Mouse (Mus musculus) limb, embryonic 12.5 days (tissue): ENCODE data around the gene Tmtc2. TPM values are rescaled to one million over a fixed set of nuclear protein-coding genes. Genes with fewer than 3 reads are reported as not detected.

ENCODE experiments used
- ATAC-seq: fragments of 200-750 bp; cut with Nextera tagmentation; 2 replicates; pipeline ENCODE4 v1.8.0; 2017; ENCODE audit warnings: low read depth, moderate TSS enrichment; ENCODE audit not compliant: insufficient number of reproducible peaks, insufficient read depth, low FRiP score, low TSS enrichment
- H3K27ac ChIP-seq: fragments of 300-500 bp; sonication (generic); 2 replicates; pipeline ENCODE4 v1.5.1; 2016; ENCODE audit warnings: mild to moderate bottlenecking, moderate library complexity
- H3K27me3 ChIP-seq: fragments of 300-500 bp; sonication (generic); 2 replicates; pipeline ENCODE4 v1.6.1; 2016; ENCODE audit warnings: mild to moderate bottlenecking, moderate library complexity
- H3K36me3 ChIP-seq: fragments of 300-500 bp; sonication (generic); 2 replicates; pipeline ENCODE4 v1.6.1; 2016; ENCODE audit warnings: mild to moderate bottlenecking, moderate library complexity
- H3K4me1 ChIP-seq: fragments of 300-500 bp; sonication (generic); replicated peaks from 2 replicates; pipeline ENCODE4 v1.6.1; 2016
- H3K4me2 ChIP-seq: fragments of 300-500 bp; sonication (generic); 2 replicates; pipeline ENCODE4 v1.6.1; 2016; ENCODE audit warnings: mild to moderate bottlenecking, moderate library complexity
- H3K4me3 ChIP-seq: fragments of 300-500 bp; sonication (generic); replicated peaks from 2 replicates; pipeline ENCODE4 v1.5.1; 2016; ENCODE audit warnings: mild to moderate bottlenecking
- H3K9ac ChIP-seq: fragments of 300-500 bp; sonication (generic); replicated peaks from 2 replicates; pipeline ENCODE4 v1.6.1; 2016; ENCODE audit warnings: mild to moderate bottlenecking, moderate library complexity
- H3K9me3 ChIP-seq: fragments of 300-500 bp; sonication (generic); 2 replicates; pipeline ENCODE4 v1.6.1; 2016; ENCODE audit warnings: mild to moderate bottlenecking, moderate library complexity
- WGBS: fragments of 180-500 bp; shearing (Covaris S2); methylation state at CpG from one replicate; pipeline ENCODE4 v1.1.7; 2016; 5-methylcytosine and 5-hydroxymethylcytosine counted together
- polyA plus RNA-seq: library from polyadenylated mRNA; unstranded; fragments of >200 nt; fragmentation: Nextera tagmentation; extraction: Ambion mirVana; gene quantifications from 2 replicates; pipeline ENCODE4 v1.2.1, GENCODE M21; 2016

Tmtc2 gene
- polyA plus RNA-seq, 1 experiment from 2014 or later = 27.0 TPM

- H3K4me1 ChIP-seq = peaks cover 28% of the 10 kb centered on the region
- peak overlapping the region; percentile 86 for H3K4me2 ChIP-seq
- 6% methylated on average over 16 of the region's 16 CpGs for WGBS
- no peaks in the 10 kb centered on the region for H3K27me3 ChIP-seq
- H3K9me3 ChIP-seq = no peaks in the 10 kb centered on the region
- no peaks in the 10 kb centered on the region for H3K36me3 ChIP-seq
- H3K9ac ChIP-seq = peak overlapping the region; percentile 46
- no peak for ATAC-seq
- no peak overlapping the region for H3K27ac ChIP-seq
- peak overlapping the region; percentile 83 for H3K4me3 ChIP-seq
These were observed 1.4 kb downstream of the Tmtc2 start for GRCm38 (mm10) chr10:105572829-105573228.

GRCm38 (mm10) chr10:105572301-105572700 is 1.9 kb downstream of the Tmtc2 start:
- no peak overlapping the region for H3K27ac ChIP-seq
- no peaks in the 10 kb centered on the region for H3K36me3 ChIP-seq
- 39% methylated on average over 7 of the region's 7 CpGs for WGBS
- no peaks in the 10 kb centered on the region for H3K27me3 ChIP-seq
- peak overlapping the region; percentile 86 for H3K4me2 ChIP-seq
- no peaks in the 10 kb centered on the region for H3K9me3 ChIP-seq
- no peak for ATAC-seq
- H3K4me3 ChIP-seq = peak overlapping the region; percentile 83
- peak overlapping the region; percentile 46 for H3K9ac ChIP-seq
- H3K4me1 ChIP-seq = peaks cover 22% of the 10 kb centered on the region

GRCm38 (mm10) chr10:105571831-105572230 is 2.4 kb downstream of the Tmtc2 start:
- Histone ChIP-seq H3K9me3 (no peaks in the 10 kb centered on the region), H3K27me3 (no peaks in the 10 kb centered on the region), H3K27ac (no peak overlapping the region), H3K36me3 (0 out of 2 replicates have a peak, but pooled peaks cover 4% of the 10 kb centered on the region), H3K4me3 (peak overlapping the region; percentile 83), H3K4me1 (peaks cover 19% of the 10 kb centered on the region), H3K9ac (peak overlapping the region; percentile 46), H3K4me2 (peak overlapping the region; percentile 86)
- WGBS = 71% methylated on average over 4 of the region's 4 CpGs
- ATAC-seq = no peak

DNA sequence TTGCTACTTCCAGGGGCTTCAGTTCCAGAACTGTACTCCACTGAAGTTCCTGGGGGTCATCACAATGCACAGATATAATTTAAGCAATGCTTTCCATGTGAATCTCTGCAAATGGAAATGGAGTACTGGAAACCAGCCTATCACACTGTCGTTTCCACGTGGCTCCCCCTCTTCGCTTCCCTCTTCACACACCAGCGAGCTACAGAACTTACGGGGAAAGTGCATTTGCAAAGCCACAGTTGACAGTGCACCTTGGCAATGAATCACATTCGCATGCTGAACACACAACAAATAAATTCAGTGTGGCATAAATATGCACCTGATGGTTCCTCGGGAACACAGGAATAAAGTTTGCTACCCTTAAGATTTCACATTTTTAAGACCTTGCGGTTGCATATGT is 3.2 kb downstream of the Tmtc2 start:
- Histone ChIP-seq H3K4me1 (peaks cover 19% of the 10 kb centered on the region), H3K36me3 (0 out of 2 replicates have a peak, but pooled peaks cover 5% of the 10 kb centered on the region), H3K4me3 (peak overlapping the region; percentile 17; the same call in 1 of the 2 replicates), H3K27me3 (no peaks in the 10 kb centered on the region), H3K9ac (no peak overlapping the region), H3K4me2 (peak overlapping the region; percentile 86), H3K9me3 (no peaks in the 10 kb centered on the region), H3K27ac (no peak overlapping the region)
- ATAC-seq = no peak
- 82% methylated on average over 8 of the region's 8 CpGs for WGBS

GRCm38 (mm10) chr10:105569573-105569972 is 4.7 kb downstream of the Tmtc2 start:
- 86% methylated on average over 4 of the region's 4 CpGs for WGBS
- no peak for ATAC-seq

DNA sequence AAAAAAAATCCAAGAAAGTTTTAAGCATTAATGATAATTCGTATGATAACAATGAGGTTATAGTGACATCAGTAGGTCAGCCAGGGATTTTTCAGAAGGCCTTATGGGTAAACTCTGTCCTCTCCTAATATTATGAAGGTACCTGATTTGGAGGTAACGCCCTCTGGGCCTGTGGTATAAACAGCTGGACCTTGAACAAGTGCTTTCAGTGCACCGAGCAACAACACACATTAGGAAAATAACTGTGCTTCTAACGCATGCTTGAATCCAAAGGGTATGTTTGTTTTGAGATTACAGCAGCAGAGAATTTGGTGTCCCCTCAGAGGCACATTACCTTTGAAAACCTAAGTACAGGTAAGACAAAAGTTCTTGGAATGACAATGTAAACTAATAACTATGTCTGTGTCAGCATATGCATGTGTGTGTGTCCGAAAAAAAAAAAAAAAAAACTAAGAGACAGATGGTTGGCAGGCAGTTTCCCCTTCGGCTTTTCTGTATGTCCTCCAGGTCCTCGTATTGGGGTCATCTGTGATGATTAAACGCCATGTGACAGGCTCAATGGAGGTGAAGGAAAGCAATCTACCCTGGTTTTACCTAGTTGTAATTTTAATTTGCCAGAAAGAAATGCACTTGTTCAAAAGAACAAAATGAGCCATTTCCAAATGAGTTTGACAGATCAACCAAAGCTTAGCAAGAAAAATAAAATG is 6.3 kb downstream of the Tmtc2 start:
- Histone ChIP-seq H3K27ac (no peak overlapping the region), H3K36me3 (0 out of 2 replicates have a peak, but pooled peaks cover 5% of the 10 kb centered on the region), H3K9me3 (no peaks in the 10 kb centered on the region), H3K4me3 (no peak overlapping the region), H3K27me3 (no peaks in the 10 kb centered on the region), H3K4me1 (peaks cover 22% of the 10 kb centered on the region), H3K9ac (no peak overlapping the region), H3K4me2 (no peak overlapping the region)
- no peak for ATAC-seq
- WGBS = 80% methylated on average over 8 of the region's 8 CpGs

More at GRCm38 (mm10) chr10:105569573-105569972, 4.7 kb downstream of the Tmtc2 start:
- Histone ChIP-seq H3K27me3 (no peaks in the 10 kb centered on the region), H3K9me3 (no peaks in the 10 kb centered on the region), H3K4me3 (no peak overlapping the region), H3K27ac (no peak overlapping the region), H3K9ac (no peak overlapping the region), H3K4me1 (peaks cover 19% of the 10 kb centered on the region), H3K4me2 (no peak overlapping the region), H3K36me3 (0 out of 2 replicates have a peak, but pooled peaks cover 5% of the 10 kb centered on the region)

GRCm38 (mm10) chr10:105561548-105561947 is 12.7 kb downstream of the Tmtc2 start:
- H3K4me1 ChIP-seq = peaks cover 14% of the 10 kb centered on the region
- H3K9me3 ChIP-seq = no peaks in the 10 kb centered on the region
- ATAC-seq = no peak
- H3K27me3 ChIP-seq = no peaks in the 10 kb centered on the region
- H3K4me2 ChIP-seq = no peak overlapping the region
- H3K36me3 ChIP-seq = peaks cover 9% of the 10 kb centered on the region; the same call in 1 of the 2 replicates
- H3K9ac ChIP-seq = no peak overlapping the region
- WGBS = 92% methylated on average over 4 of the region's 4 CpGs
- H3K27ac ChIP-seq = no peak overlapping the region
- H3K4me3 ChIP-seq = no peak overlapping the region

- no peak overlapping the region for H3K4me2 ChIP-seq
- H3K4me3 ChIP-seq = no peak overlapping the region
- no peak for ATAC-seq
- H3K9ac ChIP-seq = no peak overlapping the region
- H3K27ac ChIP-seq = no peak overlapping the region
- H3K36me3 ChIP-seq = peaks cover 14% of the 10 kb centered on the region; the same call in 1 of the 2 replicates
- peaks cover 25% of the 10 kb centered on the region for H3K4me1 ChIP-seq
- no peaks in the 10 kb centered on the region for H3K9me3 ChIP-seq
- no peaks in the 10 kb centered on the region for H3K27me3 ChIP-seq
- WGBS = 62% methylated on average over 5 of the region's 5 CpGs
These were observed 16.7 kb downstream of the Tmtc2 start for GRCm38 (mm10) chr10:105557581-105557980.

DNA sequence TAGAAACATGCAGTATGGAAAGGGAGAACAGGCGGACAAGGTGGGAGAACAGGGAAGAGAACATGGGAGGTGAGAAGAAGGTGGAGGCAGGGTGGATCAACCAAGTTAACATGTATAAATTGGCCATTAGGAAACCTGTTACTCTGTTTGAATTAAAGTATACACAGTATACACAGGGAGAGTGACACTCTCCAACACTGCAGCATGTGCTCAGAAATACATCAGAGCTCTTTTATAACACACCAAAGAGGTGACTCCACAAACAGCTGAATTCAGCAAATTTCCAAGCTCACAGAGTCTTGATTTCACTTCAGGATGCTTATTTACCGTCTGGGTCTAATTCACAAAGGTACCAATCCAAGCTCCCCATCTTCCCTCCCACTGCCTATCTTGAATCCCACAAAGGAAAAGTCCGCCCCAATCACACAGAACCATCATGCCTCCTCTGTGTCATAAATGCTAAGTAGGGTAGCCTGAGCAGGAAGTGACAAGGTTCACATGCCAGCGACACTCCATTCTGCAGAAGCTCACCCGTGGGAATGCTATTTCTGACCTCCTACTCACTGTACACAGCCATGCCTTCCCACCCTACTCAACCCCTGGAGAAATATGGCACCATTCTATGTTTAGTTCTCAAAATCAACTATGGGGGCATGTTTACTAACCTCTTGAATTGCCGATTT is 17.2 kb downstream of the Tmtc2 start:
- H3K27me3 ChIP-seq = no peaks in the 10 kb centered on the region
- ATAC-seq = no peak
- H3K4me1 ChIP-seq = peaks cover 31% of the 10 kb centered on the region
- no peak overlapping the region for H3K27ac ChIP-seq
- H3K4me3 ChIP-seq = no peak overlapping the region
- no peak overlapping the region for H3K4me2 ChIP-seq
- H3K9me3 ChIP-seq = no peaks in the 10 kb centered on the region
- H3K36me3 ChIP-seq = peaks cover 14% of the 10 kb centered on the region; the same call in 1 of the 2 replicates
- H3K9ac ChIP-seq = no peak overlapping the region
- WGBS = 70% methylated on average over 6 of the region's 6 CpGs

GRCm38 (mm10) chr10:105554153-105554552 is 20.1 kb downstream of the Tmtc2 start:
- ATAC-seq = no peak
- WGBS = 83% methylated on average over 2 of the region's 2 CpGs

GRCm38 (mm10) chr10:105548040-105548439 is 26.2 kb downstream of the Tmtc2 start:
- WGBS = 88% methylated on average over 2 of the region's 2 CpGs
- no peak overlapping the region for H3K27ac ChIP-seq
- no peaks in the 10 kb centered on the region for H3K27me3 ChIP-seq
- H3K4me3 ChIP-seq = no peak overlapping the region
- no peak for ATAC-seq
- peaks cover 24% of the 10 kb centered on the region for H3K4me1 ChIP-seq
- no peak overlapping the region for H3K4me2 ChIP-seq
- H3K9me3 ChIP-seq = no peaks in the 10 kb centered on the region
- peaks cover 18% of the 10 kb centered on the region for H3K36me3 ChIP-seq
- no peak overlapping the region for H3K9ac ChIP-seq

More at GRCm38 (mm10) chr10:105554153-105554552, 20.1 kb downstream of the Tmtc2 start:
- no peaks in the 10 kb centered on the region for H3K9me3 ChIP-seq
- H3K4me2 ChIP-seq = no peak overlapping the region
- no peak overlapping the region for H3K4me3 ChIP-seq
- no peak overlapping the region for H3K27ac ChIP-seq
- no peak overlapping the region for H3K9ac ChIP-seq
- no peaks in the 10 kb centered on the region for H3K27me3 ChIP-seq
- 0 out of 2 replicates have a peak, but pooled peaks cover 10% of the 10 kb centered on the region for H3K36me3 ChIP-seq
- peaks cover 39% of the 10 kb centered on the region for H3K4me1 ChIP-seq
